Mouse (Mus musculus): ENCODE data around the gene Myod1. TPM values are rescaled to one million over a fixed set of nuclear protein-coding genes. Genes with fewer than 3 reads are reported as not detected.

The Myod1 gene
- polyA plus RNA-seq, 1 experiment from 2014 or later, result 0.09 TPM

DNA sequence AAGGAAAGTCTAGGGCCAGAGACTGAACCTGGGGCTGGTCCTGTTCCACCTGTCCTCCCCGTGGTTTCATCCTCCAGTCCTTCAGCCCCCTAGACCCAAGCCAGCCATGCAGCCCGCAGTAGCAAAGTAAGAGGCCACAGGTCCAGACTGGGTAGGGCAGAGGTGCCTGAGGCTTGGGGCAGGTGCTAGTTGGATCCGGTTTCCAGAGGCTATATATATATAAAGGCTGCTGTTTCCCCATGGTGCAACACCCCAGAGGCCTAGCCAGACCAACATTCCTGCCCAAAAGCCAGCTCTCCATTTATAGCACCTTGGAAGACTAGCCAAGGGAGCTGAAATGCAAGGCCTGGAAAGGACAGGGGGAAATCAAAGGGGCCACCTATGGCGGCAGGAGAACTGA, 5.2 kb upstream of the Myod1 start:
- H3K27ac ChIP-seq (ENCODE audit: low read depth), result no peak overlapping the region
- no peaks in the 10 kb centered on the region for H3K36me3 ChIP-seq (ENCODE audit: insufficient read depth)
- no peak overlapping the region for H3K4me3 ChIP-seq (ENCODE audit: low read depth, low read length)
- TF ChIP-seq CTCF (IDR thresholded peaks at IDR 0.05; ENCODE audit: low read depth), result no peak
- DNase-seq, result no peak
- no peak overlapping the region for H3K9ac ChIP-seq
- ATAC-seq (ENCODE audit: insufficient read depth), result no peak
- no peaks in the 10 kb centered on the region for H3K9me3 ChIP-seq (ENCODE audit: low read depth, low read length)
- no peak overlapping the region for H3K4me2 ChIP-seq
- no peaks in the 10 kb centered on the region for H3K4me1 ChIP-seq (ENCODE audit: insufficient read depth)
- H3K27me3 ChIP-seq (ENCODE audit: insufficient read depth, low read length), result peaks cover 19% of the 10 kb centered on the region
- WGBS, result 65% methylated on average over 4 of the region's 4 CpGs

GRCm38 (mm10) chr7:46377008-46377346, 703 bp downstream of the Myod1 start:
- under 1% methylated on average over 33 of the region's 33 CpGs for WGBS
- DNase-seq, result peak; percentile 51
- H3K4me3 ChIP-seq (ENCODE audit: low read depth, low read length), result peak overlapping the region; percentile 12; the same call in 1 of the 2 replicates
- peak overlapping the region; percentile 33 for H3K4me2 ChIP-seq
- peak; percentile 64 for TF ChIP-seq CTCF (IDR thresholded peaks at IDR 0.05; ENCODE audit: low read depth)
- H3K27me3 ChIP-seq (ENCODE audit: insufficient read depth, low read length), result peaks cover 59% of the 10 kb centered on the region
- H3K27ac ChIP-seq (ENCODE audit: low read depth), result no peak overlapping the region
- no peaks in the 10 kb centered on the region for H3K36me3 ChIP-seq (ENCODE audit: insufficient read depth)
- no peaks in the 10 kb centered on the region for H3K4me1 ChIP-seq (ENCODE audit: insufficient read depth)
- H3K9ac ChIP-seq, result no peak overlapping the region
- no peak for ATAC-seq (ENCODE audit: insufficient read depth)
- H3K9me3 ChIP-seq (ENCODE audit: low read depth, low read length), result no peaks in the 10 kb centered on the region

GRCm38 (mm10) chr7:46378123-46378522, 1.8 kb downstream of the Myod1 start:
- H3K4me2 ChIP-seq, result no peak overlapping the region

DNA sequence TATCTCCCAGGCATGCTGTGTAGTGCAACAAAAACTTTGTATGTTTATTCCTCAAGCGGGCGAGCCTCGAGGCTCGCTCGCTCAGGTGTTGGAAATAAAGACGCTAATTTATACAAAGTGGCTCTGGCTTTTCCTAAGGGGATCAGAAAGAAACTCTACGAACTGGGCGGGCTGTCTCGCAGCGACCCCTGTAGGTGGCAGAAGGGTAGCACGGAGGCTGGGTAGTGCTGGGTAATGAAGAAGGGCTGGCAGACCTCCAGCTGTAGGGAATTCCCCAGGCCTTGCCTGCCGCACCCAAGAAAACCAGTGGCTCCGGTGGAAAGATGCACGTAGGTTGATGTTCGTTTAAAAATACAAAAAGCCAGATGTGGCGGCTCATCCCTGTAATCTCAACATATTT, 2.7 kb downstream of the Myod1 start:
- peak; percentile 61 for TF ChIP-seq CTCF (IDR thresholded peaks at IDR 0.05; ENCODE audit: low read depth)
- ATAC-seq (ENCODE audit: insufficient read depth) (no peak), DNase-seq (peak; percentile 82)
- H3K27ac ChIP-seq (ENCODE audit: low read depth), result no peak overlapping the region
- WGBS, result 8% methylated on average over 16 of the region's 16 CpGs
- H3K9me3 ChIP-seq (ENCODE audit: low read depth, low read length), result no peaks in the 10 kb centered on the region
- H3K36me3 ChIP-seq (ENCODE audit: insufficient read depth), result no peaks in the 10 kb centered on the region
- H3K4me2 ChIP-seq, result no peak overlapping the region
- H3K4me3 ChIP-seq (ENCODE audit: low read depth, low read length), result no peak overlapping the region
- no peaks in the 10 kb centered on the region for H3K4me1 ChIP-seq (ENCODE audit: insufficient read depth)
- H3K27me3 ChIP-seq (ENCODE audit: insufficient read depth, low read length), result peaks cover 59% of the 10 kb centered on the region
- no peak overlapping the region for H3K9ac ChIP-seq

More at GRCm38 (mm10) chr7:46378123-46378522, 1.8 kb downstream of the Myod1 start:
- Histone ChIP-seq H3K4me1 (ENCODE audit: insufficient read depth) (no peaks in the 10 kb centered on the region), H3K27ac (ENCODE audit: low read depth) (no peak overlapping the region), H3K36me3 (ENCODE audit: insufficient read depth) (no peaks in the 10 kb centered on the region), H3K9me3 (ENCODE audit: low read depth, low read length) (no peaks in the 10 kb centered on the region), H3K27me3 (ENCODE audit: insufficient read depth, low read length) (peaks cover 59% of the 10 kb centered on the region), H3K9ac (no peak overlapping the region), H3K4me3 (ENCODE audit: low read depth, low read length) (no peak overlapping the region)
- peak; percentile 45; the same call in 1 of the 2 replicates for TF ChIP-seq CTCF (IDR thresholded peaks at IDR 0.05; ENCODE audit: low read depth)
- DNase-seq (peak; percentile 23), ATAC-seq (ENCODE audit: insufficient read depth) (no peak)
- 2% methylated on average over 22 of the region's 22 CpGs for WGBS

DNA sequence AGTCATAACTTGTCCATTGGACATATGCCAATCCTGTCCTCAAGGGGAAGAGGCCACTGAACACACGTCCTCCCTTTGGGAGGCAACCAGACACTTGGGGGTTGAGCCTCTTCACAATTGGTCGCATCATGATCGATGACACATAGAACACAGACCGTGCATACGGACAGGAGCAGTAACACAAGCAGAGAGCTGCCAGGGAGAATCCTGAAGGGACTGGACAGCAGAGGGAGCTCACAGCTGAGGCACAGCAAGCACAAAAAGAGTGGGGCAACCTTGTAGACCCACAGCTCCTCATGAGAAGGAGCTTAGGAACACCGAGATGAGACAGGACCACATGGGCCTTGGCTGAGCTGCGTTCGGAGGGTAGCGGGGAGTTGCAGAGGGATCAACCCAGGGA, 4.4 kb downstream of the Myod1 start:
- no peak for ATAC-seq (ENCODE audit: insufficient read depth)
- WGBS, result 60% methylated on average over 9 of the region's 9 CpGs
- no peak overlapping the region for H3K9ac ChIP-seq
- H3K27ac ChIP-seq (ENCODE audit: low read depth), result no peak overlapping the region
- peak; percentile 33 for TF ChIP-seq CTCF (IDR thresholded peaks at IDR 0.05; ENCODE audit: low read depth)
- no peak overlapping the region for H3K4me2 ChIP-seq
- H3K9me3 ChIP-seq (ENCODE audit: low read depth, low read length), result no peaks in the 10 kb centered on the region
- no peaks in the 10 kb centered on the region for H3K36me3 ChIP-seq (ENCODE audit: insufficient read depth)
- no peak overlapping the region for H3K4me3 ChIP-seq (ENCODE audit: low read depth, low read length)
- peaks cover 45% of the 10 kb centered on the region for H3K27me3 ChIP-seq (ENCODE audit: insufficient read depth, low read length)
- DNase-seq, result peak; percentile 9
- no peaks in the 10 kb centered on the region for H3K4me1 ChIP-seq (ENCODE audit: insufficient read depth)

DNA sequence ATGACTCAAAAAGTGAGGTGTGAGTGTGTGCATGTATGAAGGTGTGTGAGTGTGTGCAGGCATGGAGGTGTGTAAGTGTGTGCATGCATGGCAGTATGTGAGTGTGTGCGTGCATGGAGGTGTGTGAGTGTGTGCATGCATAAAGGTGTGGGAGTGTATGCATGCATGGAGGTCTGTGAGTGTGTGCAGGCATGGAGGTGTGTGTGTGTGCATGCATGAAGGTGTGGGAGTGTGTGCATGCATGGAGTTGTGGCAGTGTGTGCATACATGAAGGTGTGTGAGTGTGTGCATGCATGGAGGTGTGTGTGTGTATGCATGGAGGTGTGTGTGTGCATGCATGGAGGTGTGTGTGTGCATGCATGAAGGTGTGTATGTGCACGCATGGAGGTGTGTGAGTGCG, 11.2 kb downstream of the Myod1 start:
- no peak for TF ChIP-seq CTCF (IDR thresholded peaks at IDR 0.05; ENCODE audit: low read depth)
- H3K4me2 ChIP-seq, result no peak overlapping the region
- no peak overlapping the region for H3K27ac ChIP-seq (ENCODE audit: low read depth)
- ATAC-seq (ENCODE audit: insufficient read depth) (no peak), DNase-seq (no peak)
- 75% methylated on average over 3 of the region's 3 CpGs for WGBS
- H3K9ac ChIP-seq, result no peak overlapping the region
- no peaks in the 10 kb centered on the region for H3K4me1 ChIP-seq (ENCODE audit: insufficient read depth)
- no peaks in the 10 kb centered on the region for H3K36me3 ChIP-seq (ENCODE audit: insufficient read depth)
- H3K27me3 ChIP-seq (ENCODE audit: insufficient read depth, low read length), result no peaks in the 10 kb centered on the region
- H3K9me3 ChIP-seq (ENCODE audit: low read depth, low read length), result no peaks in the 10 kb centered on the region
- no peak overlapping the region for H3K4me3 ChIP-seq (ENCODE audit: low read depth, low read length)

- no peak for TF ChIP-seq CTCF (IDR thresholded peaks at IDR 0.05; ENCODE audit: low read depth)
- H3K4me1 ChIP-seq (ENCODE audit: insufficient read depth), result no peaks in the 10 kb centered on the region
- 71% methylated on average over 10 of the region's 10 CpGs for WGBS
- no peak overlapping the region for H3K4me2 ChIP-seq
- no peaks in the 10 kb centered on the region for H3K36me3 ChIP-seq (ENCODE audit: insufficient read depth)
- H3K27ac ChIP-seq (ENCODE audit: low read depth), result no peak overlapping the region
- H3K9ac ChIP-seq, result no peak overlapping the region
- no peaks in the 10 kb centered on the region for H3K9me3 ChIP-seq (ENCODE audit: low read depth, low read length)
- DNase-seq (no peak), ATAC-seq (ENCODE audit: insufficient read depth) (no peak)
- peaks cover 8% of the 10 kb centered on the region; the same call in 1 of the 2 replicates for H3K27me3 ChIP-seq (ENCODE audit: insufficient read depth, low read length)
- H3K4me3 ChIP-seq (ENCODE audit: low read depth, low read length), result no peak overlapping the region
Observed at GRCm38 (mm10) chr7:46389456-46390085, 13.3 kb downstream of the Myod1 start.

Data from lung, embryonic 14.5 days (tissue).